Comparison of ENCODE assay signal across 8 mouse cellular contexts in genomic region chr12:91588176-91588669, GRCm38 (mm10). TPM values are rescaled to one million over a fixed set of nuclear protein-coding genes. Genes with fewer than 3 reads are reported as not detected.
DNase-seq lines count a peak whose midpoint lies in the region; ATAC-seq lines count a peak whose summit lies in the region.

No protein-coding gene starts in this region.

- ATAC-seq in embryonic facial prominence, embryonic 14.5 days (ENCODE audit: low read depth) = peak; percentile 93
- ATAC-seq in kidney, embryonic 14.5 days (ENCODE audit: low FRiP score, low TSS enrichment) = peak; percentile 92
- peak; percentile 93 for ATAC-seq in limb, embryonic 15.5 days (ENCODE audit: insufficient number of reproducible peaks, low FRiP score, low TSS enrichment, low read depth)

- WGBS in embryonic facial prominence, embryonic 14.5 days = under 1% methylated on average over 32 of the region's 32 CpGs
- WGBS in kidney, embryonic 14.5 days = under 1% methylated on average over 32 of the region's 32 CpGs
- WGBS in limb, embryonic 15.5 days = under 1% methylated on average over 32 of the region's 32 CpGs

- H3K9me3 ChIP-seq in embryonic facial prominence, embryonic 14.5 days (ENCODE audit: control insufficient read depth, low read length) = no peaks in the 10 kb centered on the region
- no peaks in the 10 kb centered on the region for H3K9me3 ChIP-seq in kidney, embryonic 14.5 days (ENCODE audit: control insufficient read depth, low read length)
- no peaks in the 10 kb centered on the region for H3K9me3 ChIP-seq in limb, embryonic 15.5 days

- H3K27ac ChIP-seq in embryonic facial prominence, embryonic 14.5 days (replicated peaks; ENCODE audit: low read depth, low read length) = peak overlapping the region; percentile 100
- H3K27ac ChIP-seq in kidney, embryonic 14.5 days (ENCODE audit: low read depth, low read length) = peak overlapping the region; percentile 100
- H3K27ac ChIP-seq in limb, embryonic 15.5 days = peak overlapping the region; percentile 98

- peak overlapping the region; percentile 100 for H3K9ac ChIP-seq in embryonic facial prominence, embryonic 14.5 days (ENCODE audit: low read depth, low read length)
- peak overlapping the region; percentile 100 for H3K9ac ChIP-seq in kidney, embryonic 14.5 days (ENCODE audit: low read depth, low read length)
- H3K9ac ChIP-seq in limb, embryonic 15.5 days = peak overlapping the region; percentile 91

- H3K4me2 ChIP-seq in embryonic facial prominence, embryonic 14.5 days (ENCODE audit: low read depth, low read length) = peak overlapping the region; percentile 54
- H3K4me2 ChIP-seq in kidney, embryonic 14.5 days (replicated peaks; ENCODE audit: low read depth, low read length) = peak overlapping the region; percentile 47
- H3K4me2 ChIP-seq in limb, embryonic 15.5 days = peak overlapping the region; percentile 53

- no peaks in the 10 kb centered on the region for H3K27me3 ChIP-seq in embryonic facial prominence, embryonic 14.5 days (replicated peaks; ENCODE audit: control insufficient read depth, insufficient read depth, low read length)
- no peaks in the 10 kb centered on the region for H3K27me3 ChIP-seq in kidney, embryonic 14.5 days (ENCODE audit: control insufficient read depth, insufficient read depth, low read length)
- no peaks in the 10 kb centered on the region for H3K27me3 ChIP-seq in limb, embryonic 15.5 days

- peak overlapping the region; percentile 89 for H3K4me3 ChIP-seq in embryonic facial prominence, embryonic 14.5 days (ENCODE audit: low read depth, low read length)
- H3K4me3 ChIP-seq in kidney, embryonic 14.5 days (ENCODE audit: low read length) = peak overlapping the region; percentile 87
- H3K4me3 ChIP-seq in limb, embryonic 15.5 days = peak overlapping the region; percentile 77

- H3K36me3 ChIP-seq in embryonic facial prominence, embryonic 14.5 days (ENCODE audit: control insufficient read depth, insufficient read depth, low read length) = peaks cover 26% of the 10 kb centered on the region
- H3K36me3 ChIP-seq in kidney, embryonic 14.5 days (ENCODE audit: control insufficient read depth, insufficient read depth, low read length) = peaks cover 25% of the 10 kb centered on the region
- peaks cover 9% of the 10 kb centered on the region; the same call in 1 of the 2 replicates for H3K36me3 ChIP-seq in limb, embryonic 15.5 days

- peaks cover 12% of the 10 kb centered on the region; the same call in 1 of the 2 replicates for H3K4me1 ChIP-seq in embryonic facial prominence, embryonic 14.5 days (ENCODE audit: control insufficient read depth, insufficient read depth, low read length)
- peaks cover 14% of the 10 kb centered on the region for H3K4me1 ChIP-seq in kidney, embryonic 14.5 days (ENCODE audit: control insufficient read depth, insufficient read depth, low read length)
- H3K4me1 ChIP-seq in limb, embryonic 15.5 days = peaks cover 16% of the 10 kb centered on the region

- DNase-seq in 3T3-L1 (ENCODE audit: low read depth, low spot score) = peak; percentile 96
- DNase-seq in adrenal gland, postnatal 4 days (ENCODE audit: low spot score in 2 of 2) = peak; percentile 78 to 89
- DNase-seq in embryonic facial prominence, embryonic 14.5 days (ENCODE audit: low spot score) = peak; percentile 99
- DNase-seq in heart, adult 9 months (ENCODE audit: low spot score in 2 of 2) = peak; percentile 95 to 96
- DNase-seq in monocyte, adult 2 months (ENCODE audit: low read depth in 1 of 2, low spot score in 2 of 2) = peak; percentile 76 to 87
- DNase-seq in spleen, postnatal 36 days (ENCODE audit: low spot score in 2 of 2) = peak; percentile 89 to 92

RNA-seq across cellular contexts. Expression of gene Gtf2a1, which starts 2.1 kb away (rescaled TPM):
- 10 to 100 TPM; 46.8 to 48.2 TPM for total RNA-seq in adrenal gland, postnatal 4 days (2021)
- 26.9 and 32.2 TPM in 2 replicates for polyA plus RNA-seq in embryonic facial prominence, embryonic 14.5 days (2014; fragmentation: Nextera tagmentation; extraction: Ambion mirVana)
- polyA plus RNA-seq in kidney, embryonic 14.5 days (2014; fragmentation: Nextera tagmentation; extraction: Ambion mirVana) = 33.4 and 45.7 TPM in 2 replicates
- 30.2 and 37.6 TPM in 2 replicates for polyA plus RNA-seq in limb, embryonic 15.5 days (2015; fragmentation: Nextera tagmentation; extraction: Ambion mirVana)

Comparison
In these comparisons a context has a peak if more than half of its experiments do, and no peak if none do; other contexts are left out.
1. Peak in every context shown above with its lines: DNase-seq, ATAC-seq, H3K4me3 ChIP-seq and H3K27ac ChIP-seq.